Mouse (Mus musculus) heart, adult 8-10 months (tissue): Measurements from ENCODE around the gene Rnf207. TPM values are rescaled to one million over a fixed set of nuclear protein-coding genes. Genes with fewer than 3 reads are reported as not detected.

Source experiments
- DNase-seq: peaks from one replicate; pipeline ENCODE4 v3.0.0; 2022; ENCODE audit warnings: low spot score
- total RNA-seq, 4 experiments: library from RNA; stranded (reverse); gene quantifications; 2 replicates each; pipeline ENCODE4 v1.2.4; 2022

The Rnf207 gene
- 10 to 100 TPM; 29.1 to 63.4 (median 46.1) TPM for total RNA-seq

DNA sequence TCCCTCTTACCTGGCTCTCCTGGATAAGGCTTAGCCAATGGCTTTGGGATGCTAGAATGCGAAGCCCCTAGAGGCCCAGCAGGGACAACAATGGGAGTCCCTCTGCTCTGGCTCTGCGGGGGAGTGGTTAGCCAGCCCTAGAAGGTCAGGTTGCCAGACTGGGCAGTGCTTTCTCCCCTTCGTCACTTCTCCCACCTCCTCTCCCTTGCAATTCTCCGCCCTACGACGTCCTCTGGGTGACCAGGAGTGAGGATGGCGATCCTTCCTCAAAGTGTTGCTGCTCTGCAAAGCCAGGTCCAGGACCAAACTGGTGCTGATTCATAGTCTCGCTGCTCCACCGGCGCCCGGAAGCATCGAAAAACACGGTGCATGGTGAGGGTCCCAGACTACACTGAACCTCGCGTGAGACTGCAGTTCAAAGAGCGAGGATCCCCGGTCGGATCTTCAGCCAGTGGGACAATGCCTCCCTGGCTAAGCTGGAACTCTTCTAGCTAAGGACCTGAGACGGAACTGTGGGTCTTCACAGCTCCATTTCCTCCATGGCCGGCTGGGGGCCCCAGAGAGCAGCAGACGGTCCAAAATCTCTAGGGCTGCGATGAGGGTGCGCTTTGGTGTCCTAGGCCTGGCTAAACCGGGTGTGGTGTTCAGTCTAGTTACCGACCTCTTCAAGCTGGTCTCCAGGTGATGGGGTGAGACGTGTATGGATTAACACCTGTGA is at the start of gene Rnf207:
Gene Rnf207, minus strand, starts transcription at position 477 of the 718 bp plus-strand sequence.
- DNase-seq: peak; percentile 58

DNA sequence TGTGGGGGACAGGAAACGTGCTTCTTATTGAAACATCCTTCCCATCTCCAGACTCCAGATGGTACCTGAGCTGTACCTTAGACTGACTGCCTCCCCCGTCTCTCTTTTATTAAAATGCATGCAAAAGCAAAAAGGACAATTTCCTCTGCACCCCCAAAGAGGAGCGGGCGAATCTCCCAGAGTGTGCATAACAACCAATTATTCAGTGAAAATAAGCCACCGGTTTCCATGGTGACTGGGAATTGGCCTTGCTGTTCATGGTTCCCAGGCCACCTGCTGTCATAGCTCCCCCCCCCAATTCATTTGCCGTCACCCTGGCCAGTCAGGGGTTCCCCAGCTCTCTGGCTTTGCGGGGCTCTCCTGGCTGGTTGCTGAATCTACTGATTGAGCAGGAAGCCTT is 46.4 kb upstream of the Rnf207 start:
- DNase-seq: no peak

DNA sequence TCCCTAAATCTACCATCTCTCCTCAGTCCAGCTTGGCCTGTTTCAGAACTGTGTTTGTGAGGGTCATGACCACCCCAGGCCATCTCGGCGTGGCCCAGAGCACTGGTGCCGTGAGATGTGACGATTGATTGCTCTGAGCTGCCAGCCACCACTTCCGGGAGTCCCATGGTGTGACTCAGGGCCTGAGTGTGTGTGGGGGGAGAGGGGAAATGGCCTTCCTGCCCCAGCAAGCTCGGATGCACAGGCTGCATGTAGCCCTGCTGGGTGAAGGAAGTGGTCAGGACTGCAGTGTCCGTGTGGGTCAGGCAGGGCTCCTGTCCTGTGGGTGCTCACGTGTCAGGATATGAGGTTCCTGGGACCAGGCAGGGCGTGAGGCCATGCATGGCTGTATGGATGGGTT is 43.4 kb upstream of the Rnf207 start:
- DNase-seq: no peak

DNA sequence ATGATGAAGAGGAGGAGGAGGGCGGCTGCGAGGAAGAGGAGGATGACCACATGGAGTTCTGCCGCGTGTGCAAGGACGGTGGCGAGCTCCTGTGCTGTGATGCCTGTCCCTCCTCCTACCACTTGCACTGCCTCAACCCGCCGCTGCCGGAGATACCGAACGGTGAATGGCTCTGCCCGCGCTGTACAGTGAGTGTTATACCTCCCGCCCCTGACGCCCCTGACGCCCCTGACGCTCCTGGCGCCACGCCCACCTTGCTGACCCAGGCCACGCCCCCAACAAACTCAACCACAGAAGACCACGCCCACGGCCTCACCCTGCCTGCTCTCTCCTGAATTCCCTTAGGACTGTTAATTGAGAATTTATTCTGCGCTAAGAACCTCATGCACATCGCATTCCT is 42.1 kb upstream of the Rnf207 start:
- DNase-seq: no peak

DNA sequence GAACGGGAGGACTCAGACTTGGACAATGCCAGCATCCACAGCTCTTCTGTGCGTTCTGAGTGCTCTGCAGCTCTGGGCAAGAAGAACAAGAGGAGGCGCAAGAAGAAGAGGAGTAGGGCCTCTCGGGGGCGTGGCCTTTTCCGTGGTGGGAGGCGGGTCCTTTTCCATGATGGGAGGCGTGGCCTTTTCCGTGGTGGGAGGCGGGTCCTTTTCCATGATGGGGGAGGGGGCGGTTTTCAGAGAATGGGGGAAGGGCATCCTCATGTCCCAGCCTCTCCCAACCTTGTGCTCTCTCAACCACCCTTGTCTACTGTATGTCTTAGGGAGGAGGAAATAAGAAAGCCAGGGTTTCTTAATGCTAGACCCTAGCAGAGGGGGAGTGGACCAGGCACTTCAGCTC is 40.9 kb upstream of the Rnf207 start:
- no peak for DNase-seq

DNA sequence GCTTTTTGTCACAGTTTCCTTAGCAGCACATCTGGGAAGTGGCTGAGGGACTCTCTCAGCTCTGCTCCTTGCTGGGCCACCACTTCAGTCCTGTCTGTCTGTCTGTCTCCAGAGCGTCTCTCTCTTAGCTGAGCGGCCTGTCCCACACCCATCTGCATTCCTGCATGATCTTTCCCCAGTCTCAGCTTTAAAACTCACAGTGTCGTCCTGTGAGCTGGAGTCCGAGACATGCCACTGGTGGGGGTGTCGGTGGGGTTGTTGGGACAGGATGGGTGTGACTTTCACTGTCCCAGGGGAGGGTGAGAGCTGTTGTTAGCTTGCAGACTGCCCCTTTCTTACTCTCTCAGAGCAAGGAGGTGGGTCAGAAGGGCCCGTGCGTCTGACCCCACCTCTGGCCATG is 36.9 kb upstream of the Rnf207 start:
- DNase-seq: no peak

DNA sequence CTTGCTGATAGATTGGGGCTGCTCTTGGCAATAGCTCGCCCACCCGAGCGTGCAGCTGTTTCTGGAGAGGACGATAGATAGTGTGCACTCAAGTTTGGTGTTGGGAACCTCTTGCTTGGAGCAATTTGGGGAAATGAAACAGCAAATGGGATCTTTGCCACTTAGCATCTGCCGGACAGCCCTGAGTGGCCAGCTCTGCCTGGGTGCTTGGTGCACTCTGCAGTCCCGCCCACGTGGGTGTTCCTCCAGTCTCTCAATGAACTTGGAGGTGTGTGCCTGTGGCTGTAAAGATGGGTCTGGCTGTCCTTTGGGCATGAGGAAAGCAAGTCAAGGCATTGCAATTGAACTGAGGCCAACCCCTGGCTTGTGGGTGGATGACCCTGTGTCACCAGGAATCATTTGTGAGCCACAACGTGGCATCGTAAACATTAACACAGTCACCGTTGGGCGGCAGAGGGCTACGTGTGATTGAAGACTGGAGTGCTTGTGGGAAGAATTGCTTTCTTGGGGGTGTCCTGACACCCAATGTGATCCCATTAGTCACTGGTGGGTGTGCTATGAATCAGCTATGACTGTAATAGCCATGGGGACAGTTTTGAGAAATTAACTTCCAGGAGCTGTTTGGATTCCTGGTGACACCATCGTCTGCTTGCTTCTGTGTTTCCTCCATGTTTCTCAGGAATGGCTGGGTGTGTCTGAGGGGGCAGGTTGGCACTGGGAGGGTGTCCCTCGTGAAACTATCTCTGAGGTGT is 35.3 kb upstream of the Rnf207 start:
- peak; percentile 16 for DNase-seq

DNA sequence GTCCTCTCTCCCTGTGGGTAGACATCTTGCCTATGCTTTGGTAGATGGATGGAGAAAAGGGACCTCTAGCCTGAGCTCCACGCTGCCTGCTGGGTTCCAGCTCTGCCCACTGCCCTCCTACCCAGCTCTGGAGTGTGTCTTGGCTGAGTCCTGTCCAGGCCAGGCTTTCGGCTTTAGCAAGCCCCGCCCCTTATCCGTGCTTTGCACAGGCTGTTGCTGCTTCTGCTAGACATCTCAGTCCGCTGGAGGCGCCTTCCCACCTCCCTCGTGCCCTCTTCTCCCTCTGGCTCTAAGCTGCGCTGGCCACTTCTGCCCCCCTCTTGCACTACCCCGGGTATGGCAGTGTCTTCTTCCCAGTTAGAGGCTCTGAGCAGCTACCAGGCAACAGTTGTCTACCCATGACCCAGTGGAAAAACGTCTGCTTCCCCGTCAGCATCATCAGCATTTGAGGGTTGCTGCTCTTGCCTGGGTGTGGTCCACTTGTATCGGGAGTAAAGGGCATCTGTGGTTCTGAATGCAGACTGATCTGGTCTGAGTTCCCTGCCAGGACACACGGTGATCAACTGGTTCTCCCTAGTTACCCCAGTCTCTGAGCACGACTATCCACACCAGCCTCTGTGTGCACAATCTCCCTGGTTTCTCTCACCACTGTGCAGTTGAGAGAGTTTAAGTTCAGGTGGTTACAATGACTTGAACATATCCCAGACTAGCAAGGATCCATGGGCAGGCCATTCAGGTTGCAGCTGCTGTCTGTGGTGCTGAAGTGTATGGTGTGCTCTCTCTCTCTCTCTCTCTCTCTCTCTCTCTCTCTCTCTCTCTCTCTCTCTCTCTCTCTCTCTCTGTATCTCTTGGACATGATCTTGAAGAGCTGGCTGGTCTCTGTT is 32.9 kb upstream of the Rnf207 start:
- DNase-seq: no peak

DNA sequence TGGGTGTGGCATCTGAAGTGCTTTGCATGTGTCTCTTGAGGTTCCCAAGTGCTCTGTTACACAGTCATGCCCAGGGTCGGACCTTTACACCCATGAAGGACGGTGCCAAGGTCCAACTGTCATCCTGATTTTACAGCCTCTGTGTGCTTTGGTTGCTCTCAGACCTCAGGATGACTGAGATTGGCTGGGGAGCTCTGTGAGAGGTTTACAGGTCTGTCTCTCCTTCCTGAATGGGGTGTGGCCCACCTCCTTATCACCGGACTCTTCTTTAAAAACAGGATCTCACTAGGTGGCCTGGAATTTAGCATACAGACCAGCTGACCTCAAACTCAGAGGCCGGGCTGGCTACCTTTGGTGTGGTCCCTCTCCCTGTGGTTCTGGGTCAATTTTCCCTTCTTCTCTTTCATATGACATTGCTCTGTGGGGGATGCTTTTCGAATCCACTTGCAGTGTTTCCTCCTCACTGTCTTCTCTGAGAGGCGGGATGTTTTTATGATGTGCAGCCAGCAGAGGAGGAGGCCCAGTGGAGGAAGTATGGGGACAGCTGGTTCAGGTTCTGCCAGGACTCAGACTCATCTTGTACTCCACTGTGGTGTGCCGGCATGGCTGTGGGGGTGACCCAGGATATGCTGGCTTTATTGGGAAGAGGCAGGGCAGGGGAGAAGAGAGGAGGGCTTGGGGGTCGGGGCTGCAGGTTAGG is 32.1 kb upstream of the Rnf207 start:
- DNase-seq: no peak

DNA sequence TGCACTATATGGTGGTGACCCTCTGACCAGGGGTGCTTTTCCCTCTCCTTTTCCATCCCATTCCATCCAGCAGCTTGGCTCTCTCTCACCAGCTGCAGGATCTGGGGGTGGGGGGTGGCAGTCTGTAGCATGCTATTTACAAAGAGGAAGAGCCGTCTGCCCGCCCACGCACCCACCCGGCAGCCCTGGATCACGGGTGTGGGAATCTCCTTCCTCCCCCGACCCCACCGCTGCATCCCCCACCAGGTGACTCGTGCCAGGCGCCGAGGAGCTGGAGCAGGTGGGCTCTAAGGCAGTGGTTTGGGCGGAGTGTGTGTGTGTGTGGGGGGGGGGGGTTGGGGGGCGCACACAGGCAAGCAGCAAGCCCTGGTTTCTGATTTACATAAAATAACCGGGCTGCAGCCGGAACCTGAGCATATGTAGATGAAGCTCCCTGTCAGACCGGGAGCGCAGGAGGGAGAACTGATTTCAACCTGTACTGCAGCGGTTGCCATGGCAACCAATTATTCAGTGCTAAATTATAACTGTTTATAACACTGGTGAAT is 31.1 kb upstream of the Rnf207 start:
- no peak for DNase-seq

DNA sequence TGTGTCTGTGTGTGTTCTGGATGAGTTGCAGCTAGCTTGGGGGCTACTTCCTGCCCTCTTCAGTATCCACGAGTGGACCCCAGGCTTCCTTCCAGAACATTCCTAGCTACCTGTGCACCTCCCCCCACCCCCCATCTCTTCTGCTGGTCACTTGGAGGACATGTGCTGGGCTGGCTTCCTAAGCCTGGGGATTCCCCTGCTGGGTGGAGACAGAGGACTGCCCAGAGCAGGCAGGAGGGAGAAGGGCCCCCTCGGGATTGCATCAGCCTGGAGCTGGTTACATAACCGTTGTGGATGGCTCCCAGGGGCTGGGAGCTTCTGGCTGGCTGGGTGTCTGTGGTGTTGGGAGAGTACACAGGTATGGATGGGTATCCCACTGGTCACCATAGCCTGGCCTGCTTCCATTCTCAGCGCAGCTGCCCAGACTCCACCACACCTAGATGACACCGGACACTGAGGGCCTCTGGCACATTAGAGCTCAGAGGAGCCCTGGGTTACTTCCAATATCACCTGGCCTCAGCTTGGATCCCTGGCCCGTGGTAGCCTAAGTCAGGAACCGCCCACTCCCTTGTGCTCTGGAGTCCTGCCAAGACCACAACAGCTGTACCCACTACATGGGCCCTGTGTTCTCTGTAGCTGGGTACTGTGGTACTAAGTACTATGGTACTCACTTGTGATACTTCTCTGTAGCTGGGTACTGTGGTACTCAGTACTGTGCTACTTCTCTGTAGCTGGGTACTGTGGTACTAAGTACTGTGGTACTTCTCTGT is 26.5 kb upstream of the Rnf207 start:
- peak; percentile 49 for DNase-seq

DNA sequence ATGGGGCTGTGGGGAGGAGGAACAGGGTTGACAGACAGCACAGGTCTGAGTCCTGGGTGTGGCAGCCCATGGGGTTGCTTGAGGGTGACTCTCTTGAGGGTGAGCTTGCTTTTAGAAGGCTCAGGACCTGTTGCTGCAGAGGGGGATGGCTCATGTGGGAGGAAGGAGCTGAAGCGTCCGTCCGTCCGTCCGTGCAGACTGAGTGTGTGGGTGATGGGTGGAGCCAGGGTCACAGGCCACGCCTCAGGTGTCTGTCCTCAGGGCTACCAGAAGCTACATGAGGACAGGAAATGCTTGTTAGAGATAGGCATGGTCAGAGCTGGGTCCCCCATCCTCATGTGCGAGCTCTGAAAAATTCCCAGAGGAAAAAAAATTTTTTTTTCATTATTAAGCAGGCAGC is 25.9 kb upstream of the Rnf207 start:
- no peak for DNase-seq

DNA sequence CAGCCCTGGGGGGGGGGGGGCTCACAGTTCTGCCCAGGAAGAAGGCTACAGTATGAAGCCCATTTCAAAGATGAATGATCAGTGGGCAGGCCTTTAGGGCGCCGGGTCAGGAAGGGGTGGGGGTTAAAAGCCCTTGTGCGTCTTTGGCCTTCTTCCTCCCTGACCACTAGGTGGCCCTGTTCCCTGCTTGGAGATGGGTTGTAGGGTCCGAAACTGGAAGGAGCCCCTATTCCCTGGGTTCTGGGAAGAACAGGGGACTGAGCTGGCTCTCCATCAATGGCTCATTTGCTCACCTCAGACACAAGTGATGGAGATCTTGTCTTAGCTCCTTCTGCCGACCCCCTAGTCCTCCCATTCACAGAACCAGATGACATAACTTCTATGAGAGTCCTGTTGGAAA is 24.5 kb upstream of the Rnf207 start:
- DNase-seq: no peak

DNA sequence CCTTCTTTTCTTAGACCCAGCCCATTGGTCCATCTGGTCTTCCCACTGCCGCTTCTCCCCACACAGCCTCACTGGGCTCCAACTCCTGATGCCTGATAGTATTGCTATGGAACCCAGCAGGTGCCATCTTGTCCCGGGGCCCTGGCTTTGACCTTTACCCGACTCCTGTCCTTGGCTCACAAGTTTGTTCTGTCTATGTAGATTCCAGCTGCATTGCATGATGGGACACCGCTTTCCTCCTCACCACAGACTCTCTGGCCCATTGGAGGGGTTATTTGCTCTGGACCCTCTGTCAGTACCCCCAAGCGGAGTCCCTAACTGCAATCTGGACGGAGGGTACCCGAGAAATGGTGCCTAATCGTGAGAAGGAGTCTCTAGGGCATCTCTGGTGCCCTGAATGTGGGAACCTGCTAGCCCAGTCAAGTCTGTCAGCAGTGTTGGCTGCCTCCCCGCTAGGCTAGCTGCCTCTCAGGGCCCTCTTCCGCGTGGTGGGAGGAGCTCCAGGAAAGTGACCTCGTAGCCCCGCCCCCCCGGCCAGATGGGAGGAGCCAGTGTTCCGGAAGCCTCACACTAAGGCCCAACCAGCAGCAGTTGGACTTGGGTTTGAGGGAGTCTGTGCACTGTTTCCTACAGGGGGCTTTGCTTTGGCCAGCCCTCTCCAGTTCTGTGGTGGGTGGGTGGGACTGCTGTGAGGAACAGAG is 21.9 kb upstream of the Rnf207 start:
- no peak for DNase-seq

DNA sequence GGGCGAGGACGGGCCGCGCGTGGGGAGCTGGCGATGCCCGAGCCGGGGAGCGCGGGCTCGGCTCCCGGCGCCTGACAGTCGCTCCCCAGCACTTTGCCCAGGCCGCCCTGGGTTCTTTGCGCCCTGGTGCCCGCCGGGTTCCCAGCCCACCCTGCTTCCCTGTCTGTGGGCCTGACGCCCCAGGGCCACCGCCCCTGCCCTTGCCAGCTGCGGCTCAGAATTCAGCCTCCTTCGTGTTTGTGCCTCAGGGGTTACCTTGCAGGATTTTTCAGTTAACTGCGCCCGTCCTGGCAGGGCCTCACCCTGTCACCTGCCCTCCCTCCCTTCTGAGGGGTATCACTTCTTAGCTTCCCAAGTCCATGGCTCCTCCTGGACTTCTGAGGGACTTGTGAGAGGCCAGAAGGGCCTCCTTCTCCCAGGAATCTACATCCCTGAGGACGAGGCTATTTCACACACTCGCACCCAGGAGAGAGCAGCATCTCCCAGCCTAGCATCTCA is 20.5 kb upstream of the Rnf207 start:
- DNase-seq: no peak

DNA sequence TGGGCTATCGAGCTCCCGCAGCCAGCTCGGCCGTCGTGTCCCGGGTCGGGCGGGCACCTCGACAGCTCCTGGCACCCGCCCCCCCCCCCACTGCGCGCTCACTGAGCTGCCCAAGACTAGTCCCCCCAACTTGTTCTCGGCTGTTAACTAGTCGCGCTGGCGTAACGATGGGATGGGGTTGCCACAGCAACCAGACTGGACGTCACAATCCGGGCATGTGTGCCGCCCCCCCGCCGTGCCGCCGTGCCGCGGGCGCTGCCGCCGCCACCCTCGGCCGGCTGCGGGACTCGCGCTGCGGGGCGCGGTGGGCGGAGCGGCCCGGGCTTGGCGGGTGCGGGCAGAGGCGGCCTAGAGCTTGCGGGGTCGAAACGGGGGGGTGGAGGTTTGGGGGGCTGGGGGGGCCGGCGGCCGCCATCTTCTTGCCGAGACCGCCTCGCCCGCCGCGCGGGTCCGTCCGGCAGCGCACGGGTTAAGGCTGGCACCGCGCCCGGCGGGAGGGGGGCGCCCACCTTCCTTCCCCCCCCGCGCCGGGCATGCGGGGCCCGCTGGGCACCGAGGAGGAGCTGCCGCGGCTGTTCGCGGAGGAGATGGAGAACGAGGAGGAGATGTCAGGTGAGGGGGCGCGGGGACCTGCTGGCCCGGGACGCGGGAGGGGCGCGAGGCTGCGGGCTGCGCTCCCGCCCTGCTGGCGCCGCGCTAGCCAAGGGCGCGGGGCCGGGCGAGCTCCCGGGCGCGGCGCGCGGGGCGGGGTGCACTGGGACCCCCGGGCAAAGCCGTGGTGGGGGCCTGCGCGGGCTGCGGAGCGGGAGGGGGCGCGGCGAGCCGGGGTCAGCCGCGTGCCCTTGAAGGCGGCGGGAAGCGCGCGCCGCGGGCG is 19.9 kb upstream of the Rnf207 start, which contains the start of gene Chd5:
Gene Chd5, plus strand, starts transcription at position 233 of the 874 bp plus-strand sequence.
- DNase-seq: no peak

DNA sequence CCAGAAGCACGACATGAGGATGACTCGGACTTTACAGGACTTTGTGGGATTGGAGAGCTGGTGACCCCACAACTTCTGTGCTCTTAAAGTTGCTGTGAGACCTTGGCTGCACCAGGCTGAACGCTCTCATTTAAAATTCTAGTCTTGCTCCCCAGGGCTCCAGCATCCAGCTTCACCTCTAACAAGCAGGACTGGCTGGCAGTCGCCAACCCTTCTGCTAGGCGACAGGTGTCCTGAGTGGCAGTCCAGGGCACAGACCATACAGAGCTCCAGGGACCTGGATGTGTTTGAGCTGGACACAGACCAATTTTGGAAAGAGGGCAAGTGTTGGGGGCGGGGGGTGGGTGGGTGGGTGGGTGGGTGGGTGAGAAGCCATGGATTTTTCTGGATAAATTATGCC is 19.0 kb upstream of the Rnf207 start:
- no peak for DNase-seq

DNA sequence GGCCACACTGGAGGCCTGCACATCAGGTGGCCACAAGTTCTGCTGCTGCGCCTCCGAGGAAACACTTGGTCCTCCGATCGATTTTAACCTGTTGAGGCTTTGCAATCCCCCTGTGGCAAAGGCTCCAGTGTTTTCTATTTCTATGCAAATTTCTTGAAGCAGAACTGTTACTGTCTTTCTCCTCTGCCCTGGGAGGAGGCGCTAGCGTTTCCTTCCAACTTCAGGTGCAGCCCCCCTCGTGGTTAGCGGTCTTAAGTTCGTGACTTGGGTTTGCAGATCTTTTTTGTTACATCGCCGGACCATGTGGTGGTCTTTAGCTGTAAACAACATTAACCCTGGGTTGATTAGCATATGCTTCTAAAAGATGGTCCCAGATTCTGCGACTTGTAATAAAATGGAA is 14.8 kb upstream of the Rnf207 start:
- no peak for DNase-seq

DNA sequence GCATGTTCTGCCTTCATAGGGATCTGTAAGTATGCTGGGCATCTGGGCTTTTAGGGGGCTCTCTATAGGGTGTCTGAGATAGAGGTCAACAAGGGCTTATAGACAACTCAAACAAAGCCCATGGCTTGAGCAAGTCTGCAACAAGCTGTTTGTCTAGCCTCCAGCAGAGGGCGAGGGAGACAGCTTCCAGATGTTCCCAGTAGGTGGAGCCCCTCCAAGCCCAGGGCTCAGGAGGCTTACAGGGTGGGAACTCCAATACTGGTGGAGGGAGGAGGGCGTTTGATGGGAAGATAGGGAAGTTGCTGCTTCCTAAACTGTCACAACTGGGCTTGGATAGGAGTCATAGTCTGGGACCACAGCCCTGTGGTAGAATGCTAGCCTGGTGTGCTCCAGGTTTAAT is 14.2 kb upstream of the Rnf207 start:
- peak; percentile 68 for DNase-seq
